Mouse (Mus musculus) cerebellum, adult 2 months (tissue): ENCODE results near the gene H3f3a. TPM values are rescaled to one million over a fixed set of nuclear protein-coding genes. Genes with fewer than 3 reads are reported as not detected.

Experiments used
- DNase-seq, 2 experiments: peaks; one replicate each; pipeline ENCODE4 v3.0.0; 2021
- H3K27ac ChIP-seq: fragments of 200-500 bp; 2 replicates; pipeline ENCODE4 v1.5.1; 2012; ENCODE audit warnings: low read length, control low read depth, inconsistent platforms; ENCODE audit not compliant: insufficient read depth
- H3K27me3 ChIP-seq: fragments of 200-500 bp; 2 replicates; pipeline ENCODE4 v1.6.1; 2012; ENCODE audit warnings: inconsistent platforms, mild to moderate bottlenecking, low read length, moderate library complexity; ENCODE audit not compliant: control insufficient read depth, insufficient read depth
- H3K4me1 ChIP-seq: fragments of 200-500 bp; 2 replicates; pipeline ENCODE4 v1.6.1; 2011; ENCODE audit warnings: low read length; ENCODE audit not compliant: control insufficient read depth, insufficient read depth
- H3K4me3 ChIP-seq: fragments of 200-500 bp; replicated peaks from 2 replicates; pipeline ENCODE3; 2011; ENCODE audit warnings: mild to moderate bottlenecking, low read depth, low read length, control low read depth; ENCODE audit not compliant: insufficient read depth
- CTCF ChIP-seq: fragments of 200-500 bp; IDR thresholded peaks from 2 replicates; pipeline ENCODE4 v1.5.1; 2011; ENCODE audit warnings: low read depth, mild to moderate bottlenecking, control low read depth, low read length, moderate library complexity, borderline replicate concordance; ENCODE audit not compliant: insufficient read depth
- POLR2A ChIP-seq: fragments of 200-500 bp; IDR thresholded peaks from 2 replicates; pipeline ENCODE4 v1.6.1; 2011; ENCODE audit warnings: low read length, control low read depth, borderline replicate concordance; ENCODE audit not compliant: insufficient read depth
- WGBS: fragments of 180-500 bp; shearing (Covaris S2); methylation state at CpG from one replicate; pipeline ENCODE4 v1.1.7; 2018; 5-methylcytosine and 5-hydroxymethylcytosine counted together
- polyA plus RNA-seq: library from polyadenylated mRNA; depleted of rRNA; stranded (reverse); fragments of >200 nt; gene quantifications from 2 replicates; pipeline ENCODE4 v1.2.3, GENCODE M21; 2012; rRNA removed

The H3f3a gene
- polyA plus RNA-seq, 1 experiment = 463 TPM

- no peak for TF ChIP-seq CTCF
- no peak for TF ChIP-seq POLR2A
- no peak for DNase-seq
- Histone ChIP-seq H3K27me3 (no peaks in the 10 kb centered on the region), H3K4me1 (peaks cover 2% of the 10 kb centered on the region; the same call in 1 of the 2 replicates), H3K4me3 (no peak overlapping the region), H3K27ac (no peak overlapping the region)
- WGBS = 74% methylated on average over 11 of the region's 11 CpGs
These were observed 51.6 kb downstream of the H3f3a start for GRCm38 (mm10) chr1:180762180-180762579.

- no peak for DNase-seq
- no peaks in the 10 kb centered on the region for H3K4me1 ChIP-seq
- 77% methylated on average over 7 of the region's 7 CpGs for WGBS
- no peak overlapping the region for H3K27ac ChIP-seq
- H3K27me3 ChIP-seq = no peaks in the 10 kb centered on the region
- no peak for TF ChIP-seq CTCF
- TF ChIP-seq POLR2A = no peak
- H3K4me3 ChIP-seq = no peak overlapping the region
These were observed 55.7 kb downstream of the H3f3a start for GRCm38 (mm10) chr1:180757956-180758520.

GRCm38 (mm10) chr1:180757252-180757955 lies 56.3 kb downstream of the H3f3a start:
- Histone ChIP-seq H3K27ac (no peak overlapping the region), H3K27me3 (no peaks in the 10 kb centered on the region), H3K4me1 (no peaks in the 10 kb centered on the region), H3K4me3 (no peak overlapping the region)
- no peak for TF ChIP-seq CTCF
- TF ChIP-seq POLR2A = no peak
- WGBS = 74% methylated on average over 3 of the region's 3 CpGs
- DNase-seq = no peak

GRCm38 (mm10) chr1:180756711-180757110 lies 57.0 kb downstream of the H3f3a start:
- 94% methylated on average over 2 of the region's 2 CpGs for WGBS
- TF ChIP-seq CTCF (no peak), POLR2A (no peak)
- H3K4me1 ChIP-seq = no peaks in the 10 kb centered on the region

GRCm38 (mm10) chr1:180754376-180754775 lies 59.4 kb downstream of the H3f3a start:
- H3K27me3 ChIP-seq = no peaks in the 10 kb centered on the region
- H3K4me3 ChIP-seq = no peak overlapping the region
- H3K27ac ChIP-seq = no peak overlapping the region
- H3K4me1 ChIP-seq = no peaks in the 10 kb centered on the region
- DNase-seq = no peak
- 82% methylated on average over 8 of the region's 8 CpGs for WGBS
- TF ChIP-seq CTCF = no peak
- TF ChIP-seq POLR2A = no peak

More at GRCm38 (mm10) chr1:180756711-180757110, 57.0 kb downstream of the H3f3a start:
- H3K4me3 ChIP-seq = no peak overlapping the region
- no peak overlapping the region for H3K27ac ChIP-seq
- DNase-seq = no peak
- no peaks in the 10 kb centered on the region for H3K27me3 ChIP-seq

GRCm38 (mm10) chr1:180752115-180752514 lies 61.6 kb downstream of the H3f3a start:
- DNase-seq = no peak
- H3K4me1 ChIP-seq = no peaks in the 10 kb centered on the region
- no peak overlapping the region for H3K4me3 ChIP-seq
- no peak overlapping the region for H3K27ac ChIP-seq
- no peaks in the 10 kb centered on the region for H3K27me3 ChIP-seq
- 93% methylated on average over 11 of the region's 11 CpGs for WGBS
- TF ChIP-seq CTCF (no peak), POLR2A (no peak)

Other genes with a start within 250 kb of the H3f3a start
- gene Parp1, start 245.0 kb downstream of the H3f3a start, polyA plus RNA-seq = 58.1 and 63.1 TPM in 2 replicates
- 5.2 and 5.6 TPM in 2 replicates for gene Lin9, start 172.8 kb downstream of the H3f3a start, polyA plus RNA-seq
- not detected in 2 replicates for gene Mixl1, start 116.9 kb downstream of the H3f3a start, polyA plus RNA-seq
- 27.2 and 28.1 TPM in 2 replicates for gene Acbd3, start 87.9 kb downstream of the H3f3a start, polyA plus RNA-seq
- gene Sde2, start 37.2 kb upstream of the H3f3a start, polyA plus RNA-seq = 16.8 and 17.7 TPM in 2 replicates
- gene Lefty2, start 79.2 kb upstream of the H3f3a start, polyA plus RNA-seq = 0.18 TPM in 1 of 2 replicates, not detected in the other
- 40.2 and 46.8 TPM in 2 replicates for gene Pycr2, start 90.3 kb upstream of the H3f3a start, polyA plus RNA-seq
- 3.6 and 3.7 TPM in 2 replicates for gene Lefty1, start 121.1 kb upstream of the H3f3a start, polyA plus RNA-seq
- 87.8 and 117 TPM in 2 replicates for gene Tmem63a, start 128.4 kb upstream of the H3f3a start, polyA plus RNA-seq
- gene Ephx1, start 207.0 kb upstream of the H3f3a start, polyA plus RNA-seq = 54.8 and 61.0 TPM in 2 replicates
- gene 9130409I23Rik, start 237.3 kb upstream of the H3f3a start, polyA plus RNA-seq = 0.05 TPM in 1 of 2 replicates, not detected in the other